Mouse (Mus musculus) liver, embryonic 14.5 days (tissue): ENCODE measurements at regions not wholly inside any gene's neighbourhood (a gene's known extent, or its start where the extent isn't known, plus 50 kb on each side); places are given as distances from the start of the nearest gene placed in this dataset.

Experiments used
- CTCF ChIP-seq: IDR thresholded peaks from 2 replicates; pipeline ENCODE4 v1.5.1; 2016; ENCODE audit warnings: antibody characterized with exemption, low read depth, control low read depth
- EP300 ChIP-seq: IDR thresholded peaks from 2 replicates; pipeline ENCODE4 v1.6.1; 2016; ENCODE audit warnings: antibody characterized with exemption, low read depth

GRCm38 (mm10) chr7:36866602-36867001 lies 168.7 kb downstream of the Tshz3 start:
- TF ChIP-seq CTCF = no peak
- TF ChIP-seq EP300 = no peak
